Mouse (Mus musculus): ENCODE data around the gene Ccdc57. TPM values are rescaled to one million over a fixed set of nuclear protein-coding genes. Genes with fewer than 3 reads are reported as not detected.
A peak's percentile ranks its signal among the peaks of the same experiment; 100 is the strongest.

The Ccdc57 gene
- total RNA-seq, 2 experiments from 2014 or later, result 4.5 to 6.4 TPM

GRCm38 (mm10) chr11:120954936-120955335 lies 22.3 kb upstream of the Ccdc57 start:
- no peak for ATAC-seq (replicated peaks; ENCODE audit: poor library complexity)

GRCm38 (mm10) chr11:120951731-120952730 lies 19.4 kb upstream of the Ccdc57 start:
- no peak for ATAC-seq (replicated peaks; ENCODE audit: poor library complexity)

GRCm38 (mm10) chr11:120951237-120951636 lies 18.6 kb upstream of the Ccdc57 start:
- ATAC-seq (replicated peaks; ENCODE audit: poor library complexity), result no peak

GRCm38 (mm10) chr11:120950281-120951202 lies 17.9 kb upstream of the Ccdc57 start:
- peak; percentile 86 for ATAC-seq (replicated peaks; ENCODE audit: poor library complexity)

GRCm38 (mm10) chr11:120949863-120950262 lies 17.2 kb upstream of the Ccdc57 start:
- no peak for ATAC-seq (replicated peaks; ENCODE audit: poor library complexity)

GRCm38 (mm10) chr11:120948861-120949851 lies 16.5 kb upstream of the Ccdc57 start:
- ATAC-seq (replicated peaks; ENCODE audit: poor library complexity), result peak; percentile 18

GRCm38 (mm10) chr11:120948328-120948727 lies 15.7 kb upstream of the Ccdc57 start, which contains the start of gene Slc16a3:
Gene Slc16a3 (plus strand): TSS chr11:120948480.
- ATAC-seq (replicated peaks; ENCODE audit: poor library complexity), result peak; percentile 45

- no peak for ATAC-seq (replicated peaks; ENCODE audit: poor library complexity)
These were observed 13.3 kb upstream of the Ccdc57 start for GRCm38 (mm10) chr11:120945926-120946325.

GRCm38 (mm10) chr11:120945266-120945665 lies 12.6 kb upstream of the Ccdc57 start:
- no peak for ATAC-seq (replicated peaks; ENCODE audit: poor library complexity)

- no peak for ATAC-seq (replicated peaks; ENCODE audit: poor library complexity)
These were observed 8.3 kb upstream of the Ccdc57 start for GRCm38 (mm10) chr11:120940959-120941358.

- ATAC-seq (replicated peaks; ENCODE audit: poor library complexity), result peak; percentile 45; the same call in 1 of the 2 replicates
These were observed 7.2 kb upstream of the Ccdc57 start for GRCm38 (mm10) chr11:120939712-120940341.

- ATAC-seq (replicated peaks; ENCODE audit: poor library complexity), result peak; percentile 84
These were observed 6.1 kb upstream of the Ccdc57 start for GRCm38 (mm10) chr11:120938795-120939194.

GRCm38 (mm10) chr11:120937976-120938375 lies 5.3 kb upstream of the Ccdc57 start:
- peak; percentile 54 for ATAC-seq (replicated peaks; ENCODE audit: poor library complexity)

GRCm38 (mm10) chr11:120931479-120931878 lies 1.2 kb downstream of the Ccdc57 start:
- no peak for ATAC-seq (replicated peaks; ENCODE audit: poor library complexity)

- no peak for ATAC-seq (replicated peaks; ENCODE audit: poor library complexity)
These were observed 4.2 kb downstream of the Ccdc57 start for GRCm38 (mm10) chr11:120928468-120928867.

GRCm38 (mm10) chr11:120922528-120922927 lies 10.1 kb downstream of the Ccdc57 start:
- no peak for ATAC-seq (replicated peaks; ENCODE audit: poor library complexity)

- no peak for ATAC-seq (replicated peaks; ENCODE audit: poor library complexity)
These were observed 14.9 kb downstream of the Ccdc57 start for GRCm38 (mm10) chr11:120917756-120918155.

- ATAC-seq (replicated peaks; ENCODE audit: poor library complexity), result peak; percentile 71
These were observed 16.2 kb downstream of the Ccdc57 start for GRCm38 (mm10) chr11:120916477-120916876.

GRCm38 (mm10) chr11:120913796-120914195 lies 18.9 kb downstream of the Ccdc57 start:
- ATAC-seq (replicated peaks; ENCODE audit: poor library complexity), result no peak

Data from megakaryocyte progenitor cell, adult 5-6 weeks (primary cell).